Mouse (Mus musculus) monocyte, adult 5-6 weeks (primary cell): ENCODE data around the gene Fgf9. TPM values are rescaled to one million over a fixed set of nuclear protein-coding genes. Genes with fewer than 3 reads are reported as not detected.

Experiments
- ATAC-seq: fragments of 153-309, 156-312 bp; replicated peaks from 2 replicates; pipeline ENCODE4 v1.8.0; 2017; ENCODE audit warnings: mild to moderate bottlenecking; ENCODE audit not compliant: low TSS enrichment, insufficient number of reproducible peaks, severe bottlenecking, poor library complexity, low FRiP score
- total RNA-seq: library from RNA; stranded (forward); fragments of 200-1000, 200-491, 200-594 nt; gene quantifications from 3 replicates; pipeline ENCODE4 v1.2.3, GENCODE M21; 2017

The Fgf9 gene
- not detected in 3 replicates for total RNA-seq

GRCm38 (mm10) chr14:58070481-58071119 lies at the start of gene Fgf9:
Gene Fgf9 (plus strand): TSS chr14:58070547.
- ATAC-seq: no peak

- no peak for ATAC-seq
These were observed 35.8 kb upstream of the Fgf9 start for GRCm38 (mm10) chr14:58034567-58034966.

- ATAC-seq: no peak
These were observed 34.2 kb upstream of the Fgf9 start for GRCm38 (mm10) chr14:58036174-58036573.

GRCm38 (mm10) chr14:58046639-58047284 lies 23.6 kb upstream of the Fgf9 start:
- no peak for ATAC-seq

- no peak for ATAC-seq
These were observed 19.7 kb upstream of the Fgf9 start for GRCm38 (mm10) chr14:58050691-58051090.

- no peak for ATAC-seq
These were observed 2.8 kb upstream of the Fgf9 start for GRCm38 (mm10) chr14:58067586-58067985.

GRCm38 (mm10) chr14:58068641-58069040 lies 1.7 kb upstream of the Fgf9 start:
- no peak for ATAC-seq

GRCm38 (mm10) chr14:58069927-58070326 lies 420 bp upstream of the Fgf9 start:
- no peak for ATAC-seq

GRCm38 (mm10) chr14:58071120-58071641 lies 834 bp downstream of the Fgf9 start:
- ATAC-seq: no peak

GRCm38 (mm10) chr14:58071830-58072770 lies 1.8 kb downstream of the Fgf9 start:
- no peak for ATAC-seq

GRCm38 (mm10) chr14:58072771-58073501 lies 2.6 kb downstream of the Fgf9 start:
- no peak for ATAC-seq

- no peak for ATAC-seq
These were observed 3.6 kb downstream of the Fgf9 start for GRCm38 (mm10) chr14:58073936-58074335.

- ATAC-seq: no peak
These were observed 4.5 kb downstream of the Fgf9 start for GRCm38 (mm10) chr14:58074621-58075432.

- no peak for ATAC-seq
These were observed 5.2 kb downstream of the Fgf9 start for GRCm38 (mm10) chr14:58075433-58076029.

GRCm38 (mm10) chr14:58076030-58076521 lies 5.7 kb downstream of the Fgf9 start:
- no peak for ATAC-seq

- no peak for ATAC-seq
These were observed 6.4 kb downstream of the Fgf9 start for GRCm38 (mm10) chr14:58076726-58077255.

- no peak for ATAC-seq
These were observed 9.1 kb downstream of the Fgf9 start for GRCm38 (mm10) chr14:58079471-58079870.
